Mouse (Mus musculus) hindbrain, embryonic 16.5 days (tissue): ENCODE measurements around the gene Macrod1. TPM values are rescaled to one million over a fixed set of nuclear protein-coding genes. Genes with fewer than 3 reads are reported as not detected.
"Not testable (repeated sequence)": the region's sequence is repeated elsewhere in the genome, so short reads cannot be mapped to it uniquely, and the experiment has no call there.

Experiments used
- ATAC-seq: fragments of 200-750 bp; cut with Nextera tagmentation; 2 replicates; pipeline ENCODE4 v1.8.0; 2017; ENCODE audit warnings: moderate TSS enrichment, moderate library complexity
- H3K27ac ChIP-seq: fragments of 300-500 bp; sonication (generic); 2 replicates; pipeline ENCODE4 v1.5.1; 2014; ENCODE audit warnings: low read depth, mild to moderate bottlenecking, control low read depth, low read length, moderate library complexity
- H3K27me3 ChIP-seq: fragments of 300-500 bp; sonication (generic); replicated peaks from 2 replicates; pipeline ENCODE4 v1.6.1; 2014; ENCODE audit warnings: low read length; ENCODE audit not compliant: control insufficient read depth, insufficient read depth
- H3K36me3 ChIP-seq: fragments of 300-500 bp; sonication (generic); 2 replicates; pipeline ENCODE4 v1.6.1; 2014; ENCODE audit warnings: mild to moderate bottlenecking, low read length, moderate library complexity, mixed read lengths; ENCODE audit not compliant: control insufficient read depth, insufficient read depth
- H3K4me1 ChIP-seq: fragments of 300-500 bp; sonication (generic); 2 replicates; pipeline ENCODE4 v1.6.1; 2014; ENCODE audit warnings: low read depth, low read length; ENCODE audit not compliant: control insufficient read depth, insufficient read depth
- H3K4me2 ChIP-seq: fragments of 300-500 bp; sonication (generic); 2 replicates; pipeline ENCODE4 v1.6.1; 2014; ENCODE audit warnings: mild to moderate bottlenecking, low read length, control low read depth, moderate library complexity
- H3K4me3 ChIP-seq: fragments of 300-500 bp; sonication (generic); 2 replicates; pipeline ENCODE4 v1.5.1; 2014; ENCODE audit warnings: mild to moderate bottlenecking, low read length, control low read depth, moderate library complexity
- H3K9ac ChIP-seq: fragments of 300-500 bp; sonication (generic); 2 replicates; pipeline ENCODE4 v1.6.1; 2014; ENCODE audit warnings: low read depth, mild to moderate bottlenecking, control low read depth, low read length, moderate library complexity
- H3K9me3 ChIP-seq: fragments of 300-500 bp; sonication (generic); 2 replicates; pipeline ENCODE4 v1.6.1; 2014; ENCODE audit warnings: mild to moderate bottlenecking, low read length, moderate library complexity; ENCODE audit not compliant: control insufficient read depth
- WGBS: fragments of 180-500 bp; shearing (Covaris S2); extraction: QIAGEN DNeasy Blood & Tissue Kit; methylation state at CpG from one replicate; pipeline ENCODE4 v1.1.7; 2014; 5-methylcytosine and 5-hydroxymethylcytosine counted together
- polyA plus RNA-seq: library from polyadenylated mRNA; unstranded; fragments of >200 nt; fragmentation: Nextera tagmentation; extraction: Ambion mirVana; gene quantifications from 2 replicates; pipeline ENCODE4 v1.2.1, GENCODE M21; 2015

Macrod1 gene
- polyA plus RNA-seq, 1 experiment from 2014 or later = 6.3 TPM

DNA sequence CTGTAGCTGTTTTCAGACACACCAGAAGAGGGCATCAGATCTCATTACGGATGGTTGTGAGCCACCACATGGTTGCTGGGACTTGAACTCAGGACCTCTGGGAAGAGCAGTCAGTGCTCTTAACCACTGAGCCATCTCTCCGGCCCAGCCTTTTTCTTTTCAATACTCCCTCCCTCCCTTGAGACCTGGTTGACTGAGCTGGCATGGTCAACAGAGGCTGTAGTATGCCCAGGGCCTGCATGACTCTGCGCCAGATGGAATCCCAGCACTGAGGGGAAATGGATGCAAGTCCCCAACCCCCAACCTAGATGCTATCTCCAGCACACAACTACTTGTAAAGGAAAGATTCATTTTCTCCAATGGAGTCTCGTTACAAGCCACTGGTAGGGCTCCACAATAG lies 3.2 kb upstream of the Macrod1 start:
- not testable (repeated sequence) for H3K27me3 ChIP-seq, H3K9ac ChIP-seq, H3K36me3 ChIP-seq, ATAC-seq, H3K27ac ChIP-seq, H3K9me3 ChIP-seq, H3K4me2 ChIP-seq, H3K4me3 ChIP-seq
- WGBS = 69% methylated on average over 4 of the region's 4 CpGs
- peaks cover 18% of the 10 kb centered on the region for H3K4me1 ChIP-seq

- Histone ChIP-seq H3K4me1 (peaks cover 18% of the 10 kb centered on the region), H3K36me3 (no peaks in the 10 kb centered on the region), H3K9me3 (no peaks in the 10 kb centered on the region), H3K4me3 (no peak overlapping the region), H3K4me2 (no peak overlapping the region), H3K27ac (no peak overlapping the region), H3K27me3 (peaks cover 3% of the 10 kb centered on the region), H3K9ac (no peak overlapping the region)
- ATAC-seq = no peak
- 67% methylated on average over 10 of the region's 10 CpGs for WGBS
Measured at GRCm38 (mm10) chr19:7054772-7055171, 1.8 kb upstream of the Macrod1 start.

DNA sequence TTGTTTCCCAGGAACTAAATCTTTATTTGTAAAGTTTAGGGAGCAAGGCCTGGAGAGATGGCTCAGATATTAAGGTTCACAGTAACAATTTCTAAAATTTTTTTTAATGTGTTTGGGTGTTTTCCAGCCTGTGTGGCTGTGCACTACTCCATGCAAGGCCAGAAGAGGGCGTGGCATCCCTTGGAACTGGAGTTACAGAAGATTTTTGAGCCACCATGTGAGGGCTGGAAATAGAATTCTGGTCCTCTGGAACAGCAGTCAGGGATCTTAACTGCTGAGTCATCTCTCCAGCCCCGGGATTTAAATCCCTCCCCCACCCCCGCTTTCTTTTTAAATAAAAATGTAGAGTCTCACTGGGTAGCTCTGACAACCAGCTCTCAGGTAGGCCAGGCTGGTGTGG lies 1.4 kb upstream of the Macrod1 start:
- Histone ChIP-seq H3K9ac (no peak overlapping the region), H3K36me3 (no peaks in the 10 kb centered on the region), H3K27ac (no peak overlapping the region), H3K27me3 (peaks cover 3% of the 10 kb centered on the region), H3K4me1 (peaks cover 18% of the 10 kb centered on the region), H3K9me3 (no peaks in the 10 kb centered on the region), H3K4me2 (no peak overlapping the region), H3K4me3 (no peak overlapping the region)
- 39% methylated on average over 3 of the region's 3 CpGs for WGBS
- no peak for ATAC-seq

GRCm38 (mm10) chr19:7057126-7057721 lies 614 bp downstream of the Macrod1 start:
- peak; percentile 45 for ATAC-seq
- peaks cover 18% of the 10 kb centered on the region for H3K4me1 ChIP-seq
- no peak overlapping the region for H3K27ac ChIP-seq
- 2% methylated on average over 16 of the region's 16 CpGs for WGBS
- peak overlapping the region; percentile 99 for H3K4me2 ChIP-seq
- H3K9ac ChIP-seq = peak overlapping the region; percentile 72
- H3K36me3 ChIP-seq = no peaks in the 10 kb centered on the region
- H3K4me3 ChIP-seq = peak overlapping the region; percentile 77
- no peaks in the 10 kb centered on the region for H3K9me3 ChIP-seq
- peaks cover 3% of the 10 kb centered on the region for H3K27me3 ChIP-seq

DNA sequence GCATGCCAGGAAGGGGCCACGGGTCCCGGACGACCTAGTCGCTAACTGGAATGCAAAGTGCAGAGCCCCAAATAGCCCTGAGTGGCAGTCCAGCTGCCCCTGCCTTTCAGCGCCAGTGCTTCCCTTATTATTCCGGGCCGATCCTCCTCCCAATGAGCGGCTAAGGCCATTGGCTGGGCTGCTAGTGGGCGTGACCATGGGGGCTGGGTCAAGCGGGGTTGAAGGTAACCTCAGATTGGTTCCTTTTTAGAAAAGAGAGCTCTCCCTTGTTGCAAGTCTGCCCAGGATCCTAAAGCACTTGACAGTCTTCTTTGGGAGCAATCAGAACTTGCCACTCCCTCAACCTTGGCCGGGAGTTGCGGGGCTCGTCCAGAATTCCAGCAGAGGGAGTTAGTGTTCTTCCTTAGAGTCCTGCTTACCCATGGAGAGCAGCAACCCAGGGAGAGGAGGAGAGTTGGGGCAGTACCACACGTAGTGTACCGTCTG lies 1.2 kb downstream of the Macrod1 start:
- Histone ChIP-seq H3K9me3 (no peaks in the 10 kb centered on the region), H3K4me3 (peak overlapping the region; percentile 77), H3K27ac (no peak overlapping the region), H3K9ac (peak overlapping the region; percentile 35; the same call in 1 of the 2 replicates), H3K4me2 (peak overlapping the region; percentile 99), H3K27me3 (peaks cover 3% of the 10 kb centered on the region), H3K36me3 (no peaks in the 10 kb centered on the region), H3K4me1 (peaks cover 18% of the 10 kb centered on the region)
- WGBS = under 1% methylated on average over 15 of the region's 15 CpGs
- peak; percentile 68 for ATAC-seq

DNA sequence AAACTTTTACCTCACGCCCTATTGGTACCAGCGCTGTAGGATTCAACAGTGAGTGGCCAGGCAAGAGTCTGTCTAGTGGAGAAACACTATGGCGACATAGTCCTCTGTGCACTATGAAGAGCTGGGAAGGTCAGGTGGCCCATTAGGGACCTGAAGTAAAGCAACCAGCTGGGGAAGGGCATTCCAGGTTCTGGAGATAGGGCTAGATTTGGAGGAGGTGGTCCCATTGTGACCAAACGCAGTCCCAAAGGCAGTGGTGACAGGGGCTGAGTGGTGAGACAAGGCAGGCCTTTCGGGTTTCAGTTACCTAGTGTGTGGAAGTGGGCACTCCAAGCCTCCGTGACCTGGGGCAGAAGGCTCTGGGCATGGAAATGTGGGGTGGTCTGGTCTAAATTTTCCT lies 1.9 kb downstream of the Macrod1 start:
- ATAC-seq = no peak
- 62% methylated on average over 6 of the region's 6 CpGs for WGBS

DNA sequence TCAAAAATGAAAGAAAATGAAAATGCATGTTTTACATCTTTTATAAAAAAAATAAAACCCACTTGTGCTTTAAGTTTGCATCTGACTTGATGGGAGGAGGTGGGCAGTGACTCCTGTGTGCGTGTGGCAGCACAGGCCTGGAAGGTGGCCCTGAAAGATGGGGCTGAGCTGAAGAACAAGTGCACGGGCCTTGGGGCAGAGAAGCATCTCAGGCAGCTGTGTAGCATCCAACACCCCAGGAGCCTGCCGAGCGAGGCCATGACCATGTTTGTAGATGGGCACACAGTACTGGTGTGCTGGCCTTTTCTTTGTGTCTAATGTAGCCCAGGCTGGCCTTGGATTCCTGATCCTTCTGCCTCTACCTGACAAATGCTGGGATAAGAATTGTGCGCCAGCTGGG lies 5.5 kb downstream of the Macrod1 start:
- 87% methylated on average over 5 of the region's 5 CpGs for WGBS
- Histone ChIP-seq H3K9me3 (no peaks in the 10 kb centered on the region), H3K4me3 (no peak overlapping the region), H3K27ac (no peak overlapping the region), H3K9ac (no peak overlapping the region), H3K4me1 (peaks cover 27% of the 10 kb centered on the region), H3K27me3 (peaks cover 1% of the 10 kb centered on the region; the same call in 1 of the 2 replicates), H3K4me2 (no peak overlapping the region), H3K36me3 (no peaks in the 10 kb centered on the region)
- ATAC-seq = no peak

More for the DNA sequence above, 1.9 kb downstream of the Macrod1 start:
- H3K4me2 ChIP-seq = no peak overlapping the region
- H3K9me3 ChIP-seq = no peaks in the 10 kb centered on the region
- no peak overlapping the region for H3K27ac ChIP-seq
- no peaks in the 10 kb centered on the region for H3K36me3 ChIP-seq
- H3K9ac ChIP-seq = no peak overlapping the region
- H3K4me1 ChIP-seq = peaks cover 18% of the 10 kb centered on the region
- no peak overlapping the region for H3K4me3 ChIP-seq
- peaks cover 3% of the 10 kb centered on the region for H3K27me3 ChIP-seq

DNA sequence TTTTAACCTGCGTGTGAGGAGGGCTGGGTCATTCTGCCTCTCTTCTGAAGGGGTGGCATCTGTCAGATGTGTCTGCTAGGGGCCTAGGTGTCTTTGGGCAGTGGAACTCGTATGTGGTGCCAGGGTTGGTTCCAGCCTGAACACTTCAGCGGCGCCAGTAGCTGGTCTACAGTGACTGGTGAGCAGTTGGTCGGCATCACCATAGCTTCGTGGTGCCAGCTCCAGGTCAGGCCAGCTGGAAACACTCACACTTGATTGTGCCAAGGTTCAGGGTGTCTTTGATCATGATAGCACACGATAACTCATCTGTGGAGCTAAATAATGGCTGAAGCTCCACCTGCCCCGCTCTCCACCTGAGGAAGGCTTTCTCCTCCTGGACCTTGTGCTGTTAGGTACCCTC lies 6.3 kb downstream of the Macrod1 start:
- Histone ChIP-seq H3K27me3 (no peaks in the 10 kb centered on the region; the same call in 1 of the 2 replicates), H3K27ac (no peak overlapping the region), H3K4me2 (no peak overlapping the region), H3K9ac (no peak overlapping the region), H3K4me3 (no peak overlapping the region), H3K4me1 (peaks cover 24% of the 10 kb centered on the region), H3K9me3 (no peaks in the 10 kb centered on the region), H3K36me3 (no peaks in the 10 kb centered on the region)
- ATAC-seq = no peak
- 85% methylated on average over 8 of the region's 8 CpGs for WGBS

DNA sequence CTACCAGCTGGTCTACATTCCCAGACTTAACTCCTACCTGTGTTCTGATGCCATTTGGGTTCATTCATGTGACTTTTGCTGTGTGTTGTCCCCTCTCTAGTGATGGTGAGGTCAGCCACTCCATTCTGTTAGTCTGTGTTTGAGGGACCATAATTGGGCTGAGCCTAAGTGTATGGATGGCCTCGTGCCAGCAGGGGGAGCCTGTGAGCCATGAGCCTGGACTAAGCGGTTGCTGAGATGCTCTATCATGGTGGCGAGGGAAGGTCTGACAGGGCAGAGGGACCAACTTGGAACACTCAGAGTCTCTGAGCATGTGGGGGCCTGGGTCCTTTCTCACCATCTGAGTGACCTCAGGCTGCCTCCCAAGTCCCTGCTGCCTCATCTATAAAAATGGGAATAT lies 8.0 kb downstream of the Macrod1 start:
- Histone ChIP-seq H3K4me3 (no peak overlapping the region), H3K36me3 (no peaks in the 10 kb centered on the region), H3K27ac (no peak overlapping the region), H3K4me1 (peaks cover 36% of the 10 kb centered on the region), H3K27me3 (no peaks in the 10 kb centered on the region), H3K4me2 (no peak overlapping the region), H3K9me3 (no peaks in the 10 kb centered on the region), H3K9ac (no peak overlapping the region)
- WGBS = 0% methylated on average over 3 of the region's 3 CpGs
- ATAC-seq = peak; percentile 69
